Mouse (Mus musculus) brain, embryonic 14.5 days (tissue): ENCODE results near the gene Larp1. TPM values are rescaled to one million over a fixed set of nuclear protein-coding genes. Genes with fewer than 3 reads are reported as not detected.

Experiments
- DNase-seq: peaks from one replicate; pipeline ENCODE4 v3.0.0-alpha.2; 2011; ENCODE audit warnings: low read depth
- CTCF ChIP-seq: fragments of 200-500 bp; IDR thresholded peaks from 2 replicates; pipeline ENCODE4 v1.5.1; 2012; ENCODE audit warnings: inconsistent platforms, mild to moderate bottlenecking, moderate library complexity, borderline replicate concordance; ENCODE audit not compliant: insufficient read depth, insufficient read length; ENCODE audit errors: extremely low read depth
- POLR2A ChIP-seq: fragments of 200-500 bp; IDR thresholded peaks from 2 replicates; pipeline ENCODE4 v1.6.1; 2012; ENCODE audit warnings: mild to moderate bottlenecking, inconsistent platforms, borderline replicate concordance; ENCODE audit not compliant: poor library complexity, insufficient read depth, insufficient read length, severe bottlenecking; ENCODE audit errors: extremely low read depth
- polyA plus RNA-seq: library from polyadenylated mRNA; depleted of rRNA; stranded (reverse); fragments of >200 nt; gene quantifications from 2 replicates; pipeline ENCODE4 v1.2.3, GENCODE M21; 2012

Gene Larp1
- polyA plus RNA-seq, 1 experiment: 57.6 TPM

DNA sequence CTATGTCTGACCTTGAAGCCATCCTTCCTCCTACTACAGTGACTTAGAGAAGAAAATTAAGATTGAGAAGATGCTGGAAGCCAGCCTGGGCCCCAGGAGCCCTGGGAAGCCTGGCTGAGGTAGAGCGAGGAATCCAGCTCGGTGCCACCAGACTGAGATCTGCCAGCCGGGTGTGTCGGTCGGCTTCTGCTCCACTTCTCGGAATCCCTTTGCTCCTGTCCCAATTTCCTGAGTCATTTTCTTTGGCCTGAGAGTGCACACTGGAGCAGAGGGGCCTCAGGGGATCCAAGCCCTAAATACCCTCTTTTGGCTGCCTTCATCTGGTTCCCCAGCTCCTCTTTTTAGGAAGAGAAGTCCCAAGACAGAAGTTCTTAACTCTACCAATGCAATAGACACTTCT is 29.2 kb upstream of the Larp1 start:
- no peak for TF ChIP-seq CTCF
- no peak for TF ChIP-seq POLR2A

DNA sequence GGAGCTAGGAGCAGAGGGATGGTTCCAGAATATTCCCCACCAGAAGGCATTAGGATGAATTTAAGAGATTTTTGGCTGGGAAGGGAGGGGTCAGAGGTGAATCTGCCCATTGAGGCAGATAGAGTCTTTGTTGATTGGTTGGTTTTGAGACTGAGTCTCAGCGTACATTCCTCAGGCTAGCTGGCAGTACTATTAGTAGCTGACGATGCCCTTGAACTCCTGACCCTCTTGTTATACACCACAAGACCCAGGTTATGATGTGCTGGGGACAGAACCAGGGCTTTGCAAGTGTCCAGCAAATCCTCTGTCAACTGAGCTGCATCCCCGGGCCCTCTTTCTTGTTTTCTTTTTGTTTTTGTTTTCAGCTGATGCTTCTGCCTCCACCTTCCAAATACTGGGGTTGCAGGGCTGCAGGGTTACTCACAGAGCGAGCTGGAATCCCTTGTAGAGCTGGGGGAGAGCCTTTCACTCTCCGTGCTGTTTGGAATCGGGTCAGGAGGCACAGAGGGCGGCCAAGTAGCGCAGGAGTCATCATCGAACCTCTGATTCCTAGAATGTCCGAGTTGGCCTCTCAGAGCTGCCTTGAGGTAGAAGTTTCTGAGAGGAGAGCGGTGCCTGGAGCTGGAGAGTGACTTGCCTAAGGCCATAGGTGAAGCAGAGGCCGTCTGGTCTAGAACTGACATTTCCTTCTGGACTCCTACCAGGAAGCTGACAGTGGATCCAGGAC is 27.6 kb upstream of the Larp1 start:
- no peak for DNase-seq

More for the DNA sequence above, 29.2 kb upstream of the Larp1 start:
- no peak for DNase-seq

DNA sequence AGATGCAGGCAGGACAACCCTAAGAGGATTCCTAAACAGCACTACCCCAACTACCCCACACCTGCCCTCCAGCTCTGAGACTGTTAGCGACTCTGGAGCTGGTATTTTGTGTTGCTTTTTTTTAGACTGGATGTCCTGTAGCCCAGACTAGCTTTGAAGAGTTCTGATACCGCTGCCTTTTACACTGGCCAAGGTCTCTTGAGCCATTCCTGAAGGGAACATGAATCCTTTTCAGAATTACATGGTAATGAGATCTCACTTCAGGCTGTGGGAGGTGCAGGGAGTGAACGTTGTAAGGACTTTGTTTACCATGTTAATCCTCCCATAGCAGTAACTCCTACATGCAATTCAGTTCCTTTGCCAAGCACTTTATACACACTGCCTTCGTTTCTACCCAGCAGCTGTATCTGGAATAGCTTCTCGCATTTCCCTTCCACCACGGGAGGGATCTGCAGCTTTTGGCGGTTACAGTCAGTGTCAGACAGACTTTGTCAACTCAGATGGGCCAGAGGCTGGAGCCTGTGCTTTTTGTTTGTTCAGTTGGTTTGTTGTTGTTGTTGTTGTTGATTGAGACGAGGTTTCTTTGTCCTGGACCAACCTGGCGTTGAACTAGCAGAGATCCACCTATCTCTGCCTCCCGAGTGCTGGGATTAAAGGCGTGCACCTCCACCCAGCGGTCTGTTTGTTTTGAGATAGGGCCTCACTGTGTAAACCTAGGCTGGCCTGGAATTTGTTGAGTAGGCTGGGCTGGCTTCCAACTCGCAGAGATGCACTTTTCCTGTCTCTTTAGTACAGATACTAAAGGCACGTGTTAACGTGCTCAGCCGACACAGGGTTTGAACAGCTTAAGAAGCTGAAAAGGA is 25.2 kb upstream of the Larp1 start:
- no peak for DNase-seq
- TF ChIP-seq CTCF (no peak), POLR2A (no peak)

More for the DNA sequence above, 27.6 kb upstream of the Larp1 start:
- TF ChIP-seq POLR2A: no peak
- no peak for TF ChIP-seq CTCF

DNA sequence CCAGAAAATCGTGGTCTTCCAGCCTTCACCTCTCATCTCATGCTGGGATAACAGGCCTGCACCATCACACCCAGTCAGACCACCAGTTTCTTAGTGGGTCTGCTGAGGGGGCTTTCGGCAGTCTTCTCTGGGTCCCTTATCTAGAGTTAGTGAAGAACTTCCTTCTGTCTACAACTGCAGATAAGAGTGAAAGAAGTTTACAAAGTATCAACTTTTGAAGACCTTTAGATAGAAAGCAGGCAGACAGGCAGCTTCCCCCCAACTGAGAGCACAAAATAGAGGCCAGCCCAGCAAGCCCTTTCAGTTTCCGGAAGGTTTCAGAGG is 24.6 kb upstream of the Larp1 start:
- DNase-seq: no peak
- TF ChIP-seq CTCF: no peak
- TF ChIP-seq POLR2A: no peak

DNA sequence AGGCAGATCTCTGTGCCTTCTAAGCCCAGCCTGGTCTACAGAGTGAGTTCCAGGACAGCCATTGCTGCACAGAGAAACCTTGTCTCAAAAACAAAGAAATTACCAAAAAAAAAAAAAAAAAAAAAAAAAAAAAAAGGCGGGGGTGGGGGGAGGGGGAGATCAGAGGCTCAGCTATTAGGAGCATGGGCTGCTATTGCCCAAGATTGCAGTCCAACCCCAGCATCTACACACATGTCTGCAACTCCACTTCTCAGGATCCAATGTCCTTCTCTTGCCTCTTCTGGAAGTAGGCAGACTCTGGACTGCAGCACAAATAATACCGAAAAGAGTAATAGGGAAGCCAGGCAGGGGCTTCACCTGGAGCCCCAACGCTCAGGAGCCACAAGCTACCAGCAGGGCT is 23.4 kb upstream of the Larp1 start:
- TF ChIP-seq CTCF (no peak), POLR2A (no peak)
- DNase-seq: no peak

DNA sequence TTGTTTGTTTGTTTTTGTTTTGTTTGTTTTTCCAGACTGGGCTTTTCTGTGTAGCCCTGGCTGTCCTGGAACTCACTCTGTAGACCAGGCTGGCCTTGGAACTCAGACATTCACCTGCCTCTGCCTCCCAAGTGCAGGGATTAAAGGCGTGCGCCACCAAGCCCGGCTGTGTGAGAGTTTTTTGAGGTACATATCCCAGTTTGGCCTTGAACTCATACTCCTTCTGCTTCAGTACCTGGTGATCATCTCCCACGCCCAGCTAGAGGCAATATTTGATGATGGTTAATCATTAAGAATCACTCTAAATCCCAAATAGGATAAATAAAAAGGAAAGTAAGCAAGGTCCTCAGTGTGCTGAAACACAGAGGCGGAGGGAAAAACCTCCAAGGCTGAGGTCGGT is 22.8 kb upstream of the Larp1 start:
- DNase-seq: no peak
- TF ChIP-seq CTCF (no peak), POLR2A (no peak)

DNA sequence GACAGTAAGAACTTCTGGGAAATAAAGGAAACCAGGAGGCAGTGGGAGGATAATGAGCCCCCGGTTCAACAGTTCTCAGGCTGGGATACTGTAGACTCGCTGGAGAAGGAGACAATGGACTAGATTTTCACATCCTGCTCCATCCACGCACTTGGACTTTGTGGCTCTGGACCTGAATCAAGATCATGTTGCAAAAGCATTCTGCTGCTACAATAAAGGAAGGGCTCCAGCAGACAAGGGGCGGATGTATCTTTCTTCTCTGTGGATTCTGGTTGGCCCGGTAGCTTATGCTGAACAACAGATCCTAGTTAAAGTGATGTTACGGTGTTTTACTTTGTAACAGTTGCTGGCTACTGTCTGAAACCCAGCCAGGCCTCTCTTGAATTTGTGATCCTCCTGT is 22.4 kb upstream of the Larp1 start:
- DNase-seq: no peak
- no peak for TF ChIP-seq CTCF
- TF ChIP-seq POLR2A: no peak

DNA sequence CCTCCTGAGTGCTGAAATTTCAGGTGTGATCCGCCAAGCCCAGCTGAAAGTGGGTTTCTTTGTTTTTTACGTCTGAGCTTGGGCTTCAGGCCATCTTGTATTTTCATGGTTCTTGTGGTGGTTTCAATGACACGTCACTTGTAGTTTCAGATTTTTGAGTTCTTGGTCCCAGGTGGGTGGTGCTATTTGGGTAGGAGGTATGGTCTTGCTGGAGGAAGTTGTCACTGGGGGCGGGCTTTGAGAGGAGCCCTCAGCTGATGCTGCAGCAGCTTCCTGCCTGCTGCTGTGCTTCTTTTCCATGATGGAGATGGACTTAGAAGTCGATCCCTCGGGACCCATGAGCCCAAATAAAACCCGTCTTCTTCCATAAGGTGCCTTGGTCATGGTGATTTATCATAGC is 22.0 kb upstream of the Larp1 start:
- TF ChIP-seq POLR2A (no peak), CTCF (no peak)
- no peak for DNase-seq

DNA sequence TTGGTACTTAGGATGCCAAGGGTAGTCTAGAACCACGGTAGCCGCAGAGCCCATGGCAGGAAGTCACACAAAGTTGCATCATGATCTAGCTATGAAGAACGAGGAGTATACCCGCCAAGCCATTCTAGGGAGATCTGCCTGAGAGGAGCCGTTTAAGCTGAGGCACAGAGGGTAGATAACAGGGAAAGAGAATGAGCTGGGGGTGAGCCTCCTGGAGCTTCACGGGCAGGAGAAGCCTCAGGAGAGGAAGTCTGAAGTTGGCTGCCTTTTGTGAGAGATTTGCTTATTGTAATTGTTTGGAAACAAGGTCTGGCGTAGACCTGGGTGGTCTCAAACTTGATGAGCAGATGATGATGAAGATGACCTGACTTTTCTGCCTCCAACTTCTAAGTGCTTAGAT is 10.7 kb upstream of the Larp1 start:
- no peak for TF ChIP-seq POLR2A
- no peak for DNase-seq

DNA sequence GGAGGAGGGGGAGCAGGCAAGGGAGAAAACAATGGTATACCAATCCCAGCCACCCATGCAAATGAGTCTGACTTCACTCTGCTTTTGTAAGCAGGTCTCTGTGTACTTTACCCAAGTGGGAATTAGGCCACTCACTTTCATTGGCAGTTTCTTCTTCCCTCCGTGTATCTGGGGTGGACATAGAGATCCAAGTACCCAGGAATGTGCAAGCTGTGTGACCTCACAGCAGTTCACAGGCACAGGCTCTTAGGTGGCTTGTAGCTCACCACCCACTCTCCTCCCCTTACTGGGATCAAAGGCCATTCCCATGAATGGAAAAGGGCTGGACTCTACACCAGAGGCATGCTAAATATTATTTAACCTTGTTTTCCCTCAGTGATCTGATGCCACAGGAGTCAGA is 10.0 kb upstream of the Larp1 start:
- peak; percentile 6 for DNase-seq
- TF ChIP-seq POLR2A: no peak
- no peak for TF ChIP-seq CTCF

DNA sequence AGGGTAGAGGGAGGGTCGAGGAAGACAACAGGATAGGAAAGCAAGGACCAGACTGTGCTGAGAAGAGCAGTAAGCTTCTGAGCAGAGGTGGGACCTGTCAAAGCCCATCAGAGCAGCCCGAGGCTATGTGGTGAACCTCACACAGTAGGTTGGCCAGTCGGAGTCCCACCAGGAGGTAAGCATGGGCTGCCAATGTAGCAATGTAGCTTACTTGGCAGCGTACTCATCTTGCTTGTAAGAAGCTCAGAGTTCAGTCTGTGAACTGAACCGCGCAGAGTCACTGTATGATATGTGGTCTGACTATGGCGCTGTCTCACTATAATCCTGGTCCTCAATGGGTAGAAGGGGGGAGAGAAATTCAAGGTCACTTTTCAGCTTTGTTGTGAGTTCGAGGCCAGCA is 5.7 kb upstream of the Larp1 start:
- DNase-seq: no peak
- no peak for TF ChIP-seq CTCF
- no peak for TF ChIP-seq POLR2A

DNA sequence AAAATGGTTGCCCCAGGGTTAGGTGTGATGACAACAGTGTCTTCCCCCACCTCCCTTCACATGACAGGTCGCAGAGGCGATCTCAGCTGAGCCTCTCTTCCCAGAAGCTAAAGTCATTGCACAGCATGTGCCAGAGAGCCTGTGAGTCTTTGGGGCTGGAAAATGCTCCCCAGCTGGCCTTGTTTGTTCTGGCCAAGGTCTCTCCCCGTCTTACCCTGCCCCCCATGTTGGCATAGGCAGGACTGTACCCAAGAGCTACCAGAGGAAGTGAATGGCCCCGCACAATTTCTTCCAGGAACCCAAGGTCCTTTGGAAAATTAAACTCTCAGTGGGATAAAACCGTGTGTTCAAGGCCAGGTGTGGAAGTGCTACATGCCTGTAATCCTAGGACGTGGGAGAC is 5.1 kb upstream of the Larp1 start:
- no peak for DNase-seq
- TF ChIP-seq CTCF (no peak), POLR2A (no peak)
